Mouse (Mus musculus) liver, embryonic 14.5 days (tissue): ENCODE data around the gene AI182371.

Experiments used
- CTCF ChIP-seq: IDR thresholded peaks from 2 replicates; pipeline ENCODE4 v1.5.1; 2016; ENCODE audit warnings: antibody characterized with exemption, low read depth, control low read depth
- EP300 ChIP-seq: IDR thresholded peaks from 2 replicates; pipeline ENCODE4 v1.6.1; 2016; ENCODE audit warnings: antibody characterized with exemption, low read depth

DNA sequence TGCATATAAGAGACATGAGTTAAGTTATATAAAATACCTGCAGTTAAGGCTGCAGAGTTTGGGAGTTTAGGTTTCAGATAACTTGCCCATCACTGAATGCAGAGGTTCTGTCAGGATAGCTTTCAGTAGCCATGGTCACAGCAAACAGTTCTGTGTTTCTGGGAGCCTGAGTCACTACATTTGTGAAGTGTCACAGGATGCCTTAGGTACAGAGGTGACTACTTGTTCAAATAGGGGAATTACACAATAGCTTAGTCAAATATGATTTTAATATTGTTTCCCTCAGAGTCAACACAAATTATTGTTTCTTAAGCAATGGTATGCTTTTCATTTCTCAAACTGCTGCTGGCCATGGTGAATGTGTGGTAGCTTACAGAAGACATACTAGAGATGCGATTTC is 32.2 kb downstream of the AI182371 start:
- TF ChIP-seq CTCF (no peak), EP300 (no peak)
